Mouse (Mus musculus) cerebellum, postnatal 4 days (tissue): ENCODE data around the gene Dmrt2.
A peak's percentile ranks its signal among the peaks of the same experiment; 100 is the strongest.

Experiments
- DNase-seq, 2 experiments: peaks; one replicate each; pipeline ENCODE4 v3.0.0; 2022; ENCODE audit warnings: low spot score in 2 of 2, mixed read lengths in 1 of 2

Dmrt2 gene

DNA sequence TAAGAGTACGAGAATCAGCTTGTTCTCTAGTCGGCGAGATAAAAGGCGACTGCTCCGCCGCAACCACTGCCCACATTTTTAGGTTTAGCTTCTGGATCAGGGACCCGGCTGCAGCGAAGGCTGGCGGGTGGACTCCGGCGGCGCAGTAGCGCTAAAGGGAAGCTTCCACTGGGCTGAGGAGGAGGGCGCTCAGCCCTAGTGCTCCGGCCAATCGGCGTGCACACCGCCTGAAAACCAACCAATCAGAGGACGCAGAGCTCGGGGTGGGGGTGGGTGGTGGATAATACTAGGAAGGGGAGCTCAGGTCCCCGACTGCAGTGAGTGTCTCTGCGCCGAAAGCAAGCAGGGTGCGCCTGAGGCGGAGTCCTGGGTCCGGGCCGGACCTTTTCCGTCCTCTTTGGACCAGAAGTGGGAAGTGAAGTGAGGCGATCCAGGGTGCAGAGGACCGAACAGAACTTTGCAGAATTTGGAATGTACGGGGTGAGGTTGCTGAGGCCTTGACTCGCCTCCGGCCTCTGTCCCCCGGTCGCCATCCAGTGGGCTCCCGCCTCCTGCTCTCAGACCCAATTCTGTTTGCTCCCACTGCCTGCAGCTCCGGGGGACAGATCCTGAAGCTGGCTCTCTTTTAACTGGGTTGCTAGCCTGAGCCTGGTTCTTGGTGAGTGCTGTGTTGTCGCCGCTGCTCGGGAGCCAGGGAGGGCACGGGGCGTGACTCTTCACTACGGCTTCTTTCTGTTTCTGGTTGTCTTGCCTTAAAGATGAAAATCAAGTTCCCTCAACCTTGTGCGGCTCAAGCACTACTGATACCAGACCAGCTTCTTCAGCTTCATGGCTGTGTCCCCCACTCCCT is at the start of gene Dmrt2:
TSS of gene Dmrt2 (plus strand) at position 311 of the 850 bp plus-strand sequence.
- peak in 1 of 2 experiments; percentile 66 for DNase-seq

DNA sequence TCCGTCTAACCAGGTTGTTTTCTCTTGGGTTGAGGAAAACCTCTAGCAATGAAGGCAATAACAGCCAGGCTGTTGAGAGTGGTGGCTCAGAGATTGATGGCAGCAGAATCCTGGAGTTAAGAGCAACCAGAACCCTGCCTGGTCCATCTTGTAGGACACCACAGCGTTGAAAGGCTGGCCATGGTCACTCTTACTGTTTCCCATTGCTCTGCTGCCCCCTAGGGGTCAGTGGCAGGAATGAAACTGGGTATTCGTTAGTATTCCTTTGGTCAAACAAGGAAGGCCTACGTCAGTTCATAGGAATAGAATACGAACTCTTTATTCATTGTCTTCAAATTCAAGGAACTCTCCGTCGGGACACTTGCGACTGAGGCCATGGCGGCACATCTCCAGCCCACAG is 43.7 kb upstream of the Dmrt2 start:
- DNase-seq: peak; percentile 58 to 72

DNA sequence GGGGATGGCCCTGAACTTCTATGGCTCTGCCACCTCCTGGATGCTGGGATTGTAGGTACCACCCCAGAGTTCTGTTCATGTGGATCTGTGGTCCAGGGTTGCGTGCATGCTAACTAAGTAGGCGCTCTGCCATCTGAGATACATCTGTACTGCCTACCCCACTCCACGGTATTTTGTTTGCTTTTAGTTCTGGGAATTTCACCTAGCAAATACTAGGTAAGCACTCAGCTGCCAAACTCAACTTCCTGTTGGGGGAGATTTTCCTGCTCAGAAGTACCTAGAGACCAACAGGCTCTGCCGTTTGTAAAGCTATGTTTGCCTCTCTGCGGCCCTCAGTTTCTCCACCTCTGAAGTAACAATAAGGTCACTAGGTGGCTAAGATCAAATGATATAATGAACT is 37.1 kb upstream of the Dmrt2 start:
- no peak for DNase-seq

DNA sequence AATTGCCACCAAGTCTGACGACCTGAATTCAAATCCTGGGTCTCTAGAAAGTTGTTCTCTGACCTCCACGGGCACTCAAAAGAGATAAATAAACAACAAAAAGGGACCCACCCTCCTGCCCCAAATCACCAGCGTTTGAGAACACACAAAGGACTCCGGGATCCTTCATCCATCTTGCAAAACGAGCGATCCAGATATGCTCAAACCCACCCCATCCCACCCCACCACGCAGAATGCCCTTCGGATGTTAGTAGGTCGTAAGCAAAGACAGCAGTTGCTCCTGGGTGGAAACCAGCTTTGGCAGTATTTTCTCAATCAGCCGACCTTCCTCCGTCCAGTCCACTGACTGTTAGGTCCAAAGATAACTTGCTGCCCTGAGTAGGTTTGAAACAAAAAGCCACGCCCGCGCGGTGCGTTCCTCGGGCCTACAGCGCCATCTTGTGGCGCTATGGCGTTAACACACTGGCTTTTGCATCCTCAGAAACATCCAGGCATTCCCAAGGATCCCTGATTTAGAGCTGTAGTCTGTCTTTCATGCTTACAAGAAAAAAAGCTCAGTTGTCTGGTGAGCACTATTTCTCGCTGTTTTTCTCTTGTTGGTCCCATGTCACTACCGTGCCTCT is 36.5 kb upstream of the Dmrt2 start:
- peak; percentile 54 to 74 for DNase-seq

DNA sequence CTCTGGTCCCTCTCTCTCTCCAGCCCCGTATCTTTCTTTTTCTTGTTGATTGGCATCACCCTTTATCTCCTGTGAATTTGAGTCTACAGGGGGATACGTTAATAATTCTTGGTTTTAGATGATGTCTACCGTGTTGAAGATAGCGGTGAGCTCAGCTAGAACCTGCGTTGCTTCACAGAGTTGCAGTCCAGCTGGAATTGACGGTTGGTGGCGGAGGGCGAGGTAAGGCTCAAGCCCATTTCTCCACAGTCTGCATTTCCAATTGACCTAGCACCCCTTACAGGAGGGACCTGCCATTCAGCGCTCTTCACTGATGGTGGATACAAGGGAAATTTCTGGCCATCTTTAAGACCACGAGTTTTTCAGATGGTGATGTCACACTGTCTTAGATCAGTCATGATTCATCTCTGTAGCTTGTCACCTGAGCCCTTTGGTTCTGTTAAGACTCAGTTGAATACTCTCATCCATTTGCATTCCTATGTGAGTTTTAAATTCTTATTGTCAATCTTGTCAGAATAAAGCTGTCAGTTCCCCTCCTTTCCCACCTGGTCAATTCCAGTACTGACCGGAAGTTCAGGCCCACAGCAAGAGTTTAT is 33.3 kb upstream of the Dmrt2 start:
- DNase-seq: no peak

DNA sequence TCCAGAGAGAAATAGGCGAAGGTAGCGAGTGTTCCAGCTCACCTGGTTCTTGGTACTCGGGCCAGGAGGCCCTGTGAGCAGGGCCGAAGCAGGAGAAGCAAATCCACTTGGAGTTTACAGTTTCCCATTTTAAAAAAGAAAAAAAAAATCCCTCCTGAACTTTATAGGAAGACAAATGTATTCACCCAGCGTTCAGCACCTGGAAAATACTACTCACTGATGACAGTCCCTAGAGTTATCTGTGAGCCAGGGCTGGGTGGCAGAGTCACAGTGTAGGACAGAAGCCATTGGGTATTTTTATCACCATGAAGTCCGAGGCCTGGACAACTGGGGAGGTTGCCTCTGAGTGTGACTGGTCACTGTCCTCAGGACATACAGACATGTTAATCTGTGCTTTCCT is 30.4 kb upstream of the Dmrt2 start:
- DNase-seq: no peak

DNA sequence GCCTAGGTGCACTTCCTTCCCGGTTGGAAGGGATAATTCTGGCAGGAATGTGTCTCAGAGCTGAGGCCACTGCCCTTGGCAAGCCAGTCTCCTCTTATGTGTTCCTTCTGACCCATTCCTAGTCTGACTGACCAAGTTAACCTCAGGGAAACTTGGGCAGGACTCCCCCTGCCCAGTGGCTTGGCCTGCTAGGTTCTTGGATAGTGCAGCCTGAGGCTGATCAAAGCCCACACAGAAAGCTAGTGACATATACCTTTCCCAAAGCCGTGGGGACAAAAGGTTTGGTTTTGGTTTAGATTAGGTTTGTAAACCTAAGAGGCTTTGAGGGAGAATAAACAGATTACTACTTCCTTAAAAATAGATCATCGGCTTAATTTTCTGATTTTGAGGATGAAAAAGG is 25.1 kb upstream of the Dmrt2 start:
- DNase-seq: no peak

DNA sequence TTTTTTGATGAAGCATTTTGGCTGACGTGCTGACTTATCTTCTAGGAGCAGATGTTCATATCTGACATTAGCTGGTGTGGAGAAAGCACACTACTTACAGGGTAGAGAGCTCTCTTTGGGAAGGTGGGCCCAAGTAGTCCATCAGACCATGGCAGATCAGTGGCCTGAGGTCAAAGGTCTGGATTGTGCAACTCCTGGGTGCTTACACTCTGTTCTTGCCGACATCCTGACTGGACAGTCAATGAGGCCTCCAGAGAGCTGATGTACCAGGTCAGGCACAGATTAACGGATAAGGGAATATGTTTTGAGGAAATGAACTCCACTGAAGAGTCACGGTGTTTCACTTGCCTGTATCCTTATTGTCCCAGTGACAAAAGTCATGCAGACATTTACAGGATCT is 23.5 kb upstream of the Dmrt2 start:
- no peak for DNase-seq

DNA sequence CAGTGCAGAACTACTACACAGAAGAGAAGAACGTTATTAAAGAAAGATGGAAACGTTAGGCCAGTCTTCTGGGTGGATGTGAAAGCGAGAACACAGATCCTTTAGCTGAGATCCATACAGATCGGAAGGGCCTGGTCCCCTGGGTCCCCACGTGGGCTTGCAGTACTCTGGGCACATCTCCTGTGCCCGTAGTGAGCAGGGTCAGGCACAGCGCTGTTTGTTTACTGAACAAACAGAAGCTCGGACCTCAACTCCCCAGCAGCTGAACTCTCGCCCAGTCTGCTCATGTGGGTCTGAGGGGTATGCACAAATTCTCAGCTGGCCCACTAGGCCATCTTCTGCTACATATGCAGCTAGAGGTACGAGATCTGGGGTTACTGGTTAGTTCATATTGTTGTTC is 21.7 kb upstream of the Dmrt2 start:
- DNase-seq: no peak

DNA sequence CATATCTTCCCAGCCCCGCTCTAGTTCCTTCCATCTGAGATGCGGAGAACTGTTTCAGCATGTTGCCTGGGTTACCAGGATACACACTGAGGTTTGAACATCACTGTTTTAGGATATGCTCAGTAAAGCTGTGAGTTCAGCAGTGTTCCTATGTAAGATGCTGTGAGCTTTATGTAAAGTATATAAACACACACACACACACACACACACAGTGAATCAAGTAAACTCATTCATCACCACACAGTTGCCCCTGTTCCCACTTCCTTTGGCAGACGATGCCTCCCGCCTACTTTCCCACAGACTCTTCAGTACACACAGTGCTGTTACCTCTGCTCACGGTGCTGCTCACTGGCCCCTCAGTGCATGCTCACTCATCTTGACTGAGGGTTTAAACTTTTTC is 19.7 kb upstream of the Dmrt2 start:
- no peak for DNase-seq

DNA sequence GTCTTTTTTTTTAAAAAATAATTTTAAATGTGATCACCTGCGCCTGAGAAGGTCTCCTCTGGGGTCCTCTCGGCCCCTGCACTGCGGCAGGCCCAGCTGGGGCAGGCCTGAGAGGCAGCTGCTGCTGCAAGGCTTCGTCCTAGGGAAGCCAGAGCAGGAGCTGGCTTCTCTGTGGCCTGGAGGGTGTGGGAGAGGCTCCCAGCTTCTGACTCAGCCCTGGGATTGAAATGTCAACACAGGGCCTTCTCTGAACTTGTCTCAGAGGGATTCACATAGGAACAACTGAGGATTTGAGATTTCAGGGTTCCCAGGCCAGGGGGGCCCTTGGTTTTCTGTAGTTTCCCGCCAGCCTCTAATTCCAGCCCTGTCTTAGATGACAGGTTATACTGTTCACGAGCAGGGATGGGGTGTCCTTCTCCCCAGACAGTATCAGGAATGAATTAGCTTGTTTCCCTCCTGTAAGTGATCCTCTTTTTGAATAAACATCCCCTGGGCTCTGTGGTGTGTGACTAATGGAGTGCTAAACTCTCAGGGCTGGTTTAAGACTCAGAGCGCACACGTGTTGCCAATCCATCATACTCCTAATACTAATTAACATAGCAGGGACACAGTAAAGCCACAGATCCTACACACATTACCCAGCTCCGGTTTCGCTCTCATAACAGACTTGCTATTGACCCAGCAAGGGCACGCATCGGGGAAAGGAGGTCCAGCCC is 18.0 kb upstream of the Dmrt2 start:
- DNase-seq: no peak

DNA sequence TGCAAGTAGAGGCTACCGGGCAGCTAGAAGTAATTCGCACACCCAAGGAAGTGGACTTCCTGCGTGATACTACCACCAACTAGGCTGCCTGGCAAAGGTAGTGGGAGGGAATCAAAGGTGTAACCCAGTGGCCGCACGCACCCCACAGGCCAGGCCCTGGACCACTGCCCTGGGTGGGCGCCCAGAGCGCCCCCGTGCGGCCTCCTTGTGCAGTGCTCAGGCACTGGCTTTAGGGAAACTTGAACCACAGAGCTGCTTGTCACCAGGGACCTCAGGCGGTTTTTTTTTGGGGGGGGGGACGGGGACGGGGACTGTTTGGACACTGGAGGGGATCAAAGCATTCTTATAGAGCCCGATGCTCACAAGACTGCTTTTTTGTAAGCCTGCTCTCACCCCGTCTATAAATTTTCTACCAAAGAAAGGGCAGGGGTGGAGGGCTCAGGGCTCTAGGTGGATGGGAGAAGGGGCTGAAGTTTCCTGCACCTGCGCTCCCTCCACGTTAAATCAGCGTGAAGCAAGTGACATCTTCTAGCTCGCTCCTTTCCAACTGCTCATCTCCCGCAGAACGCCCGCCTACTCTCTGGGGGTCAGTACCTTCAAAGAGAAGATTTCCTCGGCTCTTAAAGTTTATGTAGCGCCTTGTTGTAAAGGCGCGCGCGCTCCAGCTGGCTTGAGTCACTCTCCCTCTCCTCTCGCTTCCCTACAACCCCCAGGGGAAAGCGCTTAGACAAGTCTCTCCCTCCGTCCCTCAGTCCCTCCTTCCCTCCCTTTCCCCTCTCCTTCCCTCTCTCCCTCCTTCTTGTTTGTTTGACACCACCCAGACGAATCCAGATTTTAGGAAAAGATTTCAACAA is 6.5 kb upstream of the Dmrt2 start:
- peak in 1 of 2 experiments; percentile 16 for DNase-seq

DNA sequence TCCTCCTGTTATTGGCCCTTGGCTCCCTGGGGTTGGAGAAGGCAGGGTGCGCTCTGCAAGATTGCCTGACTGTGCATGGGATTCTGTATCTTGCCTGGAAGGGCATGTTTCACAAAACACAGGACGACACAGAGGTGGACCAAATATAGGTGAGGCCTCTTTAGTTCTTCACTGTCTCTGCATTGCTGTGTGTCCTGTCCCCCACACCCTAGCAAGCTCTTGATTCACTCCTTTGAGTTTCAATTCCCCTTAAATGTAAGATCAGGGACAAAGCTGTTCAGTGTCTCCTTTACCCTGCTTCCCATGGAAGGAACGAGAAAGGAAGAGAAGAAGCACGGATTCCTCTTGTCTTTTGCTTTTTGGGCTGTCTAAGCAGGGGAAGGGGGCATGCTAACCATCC is 4.4 kb upstream of the Dmrt2 start:
- no peak for DNase-seq

DNA sequence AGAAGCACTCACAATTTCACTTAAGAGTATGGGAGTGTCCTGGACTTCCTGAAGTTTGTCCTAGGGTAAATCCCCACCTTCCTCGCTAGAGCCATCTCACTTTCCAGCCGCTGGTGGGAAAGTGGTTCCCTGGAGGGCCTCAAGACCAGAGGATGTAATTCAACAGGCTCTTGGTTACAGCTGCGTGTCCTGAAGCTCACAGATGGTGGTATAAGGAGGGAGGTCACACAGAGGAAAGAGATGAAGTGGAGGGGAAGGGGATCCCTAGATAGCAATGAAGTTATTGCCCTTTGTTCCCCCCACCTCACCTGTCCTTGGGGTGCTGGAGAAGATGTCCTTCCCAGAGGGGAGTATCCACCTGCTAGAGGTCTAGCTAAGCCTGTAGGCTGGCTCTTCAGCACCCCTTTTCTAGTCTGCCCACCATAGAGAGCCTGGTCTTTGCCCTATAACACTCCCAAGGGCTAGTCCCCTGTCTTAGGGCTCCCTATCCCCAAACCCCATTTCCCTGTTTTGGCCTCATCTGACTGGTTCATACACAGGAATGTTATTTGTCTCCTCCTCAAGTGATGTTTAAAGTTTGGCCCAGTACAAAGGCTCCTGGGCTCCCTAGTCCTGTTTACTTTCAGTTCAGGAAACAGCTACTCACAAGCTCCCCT is 2.5 kb upstream of the Dmrt2 start:
- no peak for DNase-seq

DNA sequence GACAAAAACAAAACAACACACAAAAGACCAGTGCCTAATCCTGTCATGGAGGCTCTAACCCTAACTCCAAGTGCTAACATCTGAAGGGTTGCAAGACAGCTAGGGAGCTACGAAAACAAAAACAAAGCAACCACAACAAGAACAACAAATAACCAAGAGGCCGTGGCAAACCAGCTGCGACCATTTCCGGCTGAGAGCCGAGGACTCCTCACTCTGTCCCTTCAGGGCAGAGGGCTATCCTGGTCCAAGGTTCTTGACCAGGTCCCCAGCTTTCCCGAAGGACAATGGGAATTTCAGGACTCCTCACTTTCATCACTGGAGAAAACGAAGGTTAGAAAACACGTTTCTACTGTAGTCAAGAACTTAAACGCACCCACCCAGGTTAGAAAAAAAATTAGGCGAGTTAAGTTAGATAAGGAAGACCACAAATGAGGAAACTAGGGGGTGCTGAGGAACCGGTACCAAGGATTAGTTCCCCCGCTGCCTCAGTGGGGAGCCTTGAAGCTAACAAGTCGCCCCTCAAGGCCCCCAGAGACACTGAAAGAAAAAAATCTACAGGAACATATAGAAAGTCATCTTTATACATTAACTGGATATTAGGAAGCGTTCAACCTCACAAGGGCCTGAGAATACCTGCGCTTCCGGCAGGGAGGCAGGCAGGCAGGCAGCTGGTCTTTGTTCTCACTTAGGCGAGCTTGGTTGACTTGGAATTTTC is 1.5 kb upstream of the Dmrt2 start:
- no peak for DNase-seq

DNA sequence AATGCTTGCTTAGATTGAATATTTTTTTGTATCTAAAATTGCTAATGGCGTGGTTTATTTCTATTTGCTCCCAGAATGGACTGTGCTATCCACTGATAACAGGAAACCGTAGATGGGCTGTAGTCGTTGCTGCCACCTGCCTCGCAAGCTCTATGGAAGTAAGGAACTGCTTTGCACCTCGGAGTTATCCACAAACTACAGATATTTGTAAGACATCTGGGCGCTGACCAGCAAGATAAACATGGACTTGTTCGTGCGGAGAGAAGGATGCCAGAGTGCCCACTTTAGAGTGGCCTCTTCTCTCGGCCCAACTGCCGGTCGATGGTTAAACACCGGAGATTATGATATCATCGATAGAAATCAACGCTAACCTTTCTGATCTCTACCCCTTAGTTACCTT is 530 bp upstream of the Dmrt2 start:
- no peak for DNase-seq

DNA sequence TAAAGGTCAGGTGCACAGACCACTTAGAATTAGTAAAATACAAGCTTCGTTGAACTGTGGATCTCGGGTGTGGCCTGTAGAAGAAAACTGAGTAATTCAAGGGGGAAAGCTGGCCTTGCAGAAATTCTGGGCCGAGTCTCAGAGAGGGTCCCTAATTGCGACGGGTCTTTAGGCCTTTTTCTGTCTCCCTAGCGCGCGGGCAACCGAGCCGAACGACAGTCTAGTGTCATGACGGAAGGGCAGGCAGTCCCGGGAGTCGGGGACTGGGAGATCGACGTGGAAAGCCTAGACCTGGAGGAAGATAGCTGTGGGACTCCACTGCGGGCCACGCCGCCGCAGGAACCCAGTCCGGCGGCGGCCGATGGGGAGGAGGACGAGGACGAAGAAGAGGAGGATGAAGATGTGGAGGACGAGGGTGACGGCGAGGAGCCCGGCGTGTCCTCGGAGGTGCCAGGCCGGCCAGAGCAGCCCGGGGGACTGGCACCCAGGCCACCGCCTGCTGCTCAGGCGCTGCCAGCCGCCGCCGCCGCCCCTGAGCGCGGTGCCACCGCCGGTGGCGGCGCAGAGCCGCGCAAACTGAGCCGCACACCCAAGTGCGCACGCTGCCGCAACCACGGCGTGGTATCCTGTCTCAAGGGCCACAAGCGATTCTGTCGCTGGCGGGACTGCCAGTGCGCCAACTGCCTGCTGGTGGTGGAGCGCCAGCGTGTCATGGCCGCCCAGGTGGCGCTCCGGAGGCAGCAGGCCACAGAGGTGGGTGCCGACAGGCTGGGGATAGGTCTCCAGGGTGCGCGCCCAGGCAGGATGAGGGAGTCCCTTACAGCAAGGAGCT is 1.2 kb downstream of the Dmrt2 start:
- DNase-seq: peak in 1 of 2 experiments; percentile 9

DNA sequence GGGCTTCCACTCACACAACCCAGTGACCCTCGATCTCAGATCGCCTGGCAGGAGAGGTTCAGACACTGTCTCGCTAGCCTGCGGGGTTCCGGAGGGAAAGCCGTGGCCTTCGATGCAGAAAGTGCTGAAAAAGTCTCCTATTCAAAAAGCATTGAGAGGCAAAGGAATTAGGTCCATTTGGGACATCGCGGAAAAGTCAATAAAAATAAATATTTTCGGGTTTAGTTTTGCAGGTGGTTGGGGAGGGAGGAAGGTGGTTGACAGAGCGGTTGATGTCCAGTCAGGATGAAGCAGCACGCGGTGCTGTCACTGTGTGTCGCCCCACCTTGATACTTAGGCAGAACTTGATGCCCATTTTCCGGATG is 1.8 kb downstream of the Dmrt2 start:
- no peak for DNase-seq

DNA sequence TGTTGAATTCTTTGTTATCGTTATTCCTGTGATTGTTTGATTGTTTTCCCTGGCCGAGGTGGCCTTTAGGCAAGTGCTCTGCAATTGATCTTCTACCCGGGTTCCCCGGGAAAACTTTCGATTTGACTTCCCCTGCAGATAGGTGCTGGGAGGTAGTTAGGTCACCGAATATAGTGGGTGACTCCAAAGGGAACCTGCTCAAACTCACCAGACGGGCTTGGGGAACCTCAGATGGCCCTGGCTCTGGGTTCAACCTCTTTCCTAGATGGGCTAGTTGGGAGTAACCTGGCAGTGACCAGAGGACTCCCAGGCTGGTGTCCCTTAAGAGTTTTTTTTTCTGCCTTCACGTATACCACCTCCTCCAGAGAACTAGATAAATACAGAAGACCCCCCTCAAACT is 2.5 kb downstream of the Dmrt2 start:
- DNase-seq: no peak
